Mouse (Mus musculus) cerebellum, adult 18-20 months (tissue): ENCODE data around the gene Gad1.
A peak's percentile ranks its signal among the peaks of the same experiment; 100 is the strongest.

Experiments
- DNase-seq, 2 experiments: peaks; one replicate each; pipeline ENCODE4 v3.0.0; 2021

Gene Gad1

DNA sequence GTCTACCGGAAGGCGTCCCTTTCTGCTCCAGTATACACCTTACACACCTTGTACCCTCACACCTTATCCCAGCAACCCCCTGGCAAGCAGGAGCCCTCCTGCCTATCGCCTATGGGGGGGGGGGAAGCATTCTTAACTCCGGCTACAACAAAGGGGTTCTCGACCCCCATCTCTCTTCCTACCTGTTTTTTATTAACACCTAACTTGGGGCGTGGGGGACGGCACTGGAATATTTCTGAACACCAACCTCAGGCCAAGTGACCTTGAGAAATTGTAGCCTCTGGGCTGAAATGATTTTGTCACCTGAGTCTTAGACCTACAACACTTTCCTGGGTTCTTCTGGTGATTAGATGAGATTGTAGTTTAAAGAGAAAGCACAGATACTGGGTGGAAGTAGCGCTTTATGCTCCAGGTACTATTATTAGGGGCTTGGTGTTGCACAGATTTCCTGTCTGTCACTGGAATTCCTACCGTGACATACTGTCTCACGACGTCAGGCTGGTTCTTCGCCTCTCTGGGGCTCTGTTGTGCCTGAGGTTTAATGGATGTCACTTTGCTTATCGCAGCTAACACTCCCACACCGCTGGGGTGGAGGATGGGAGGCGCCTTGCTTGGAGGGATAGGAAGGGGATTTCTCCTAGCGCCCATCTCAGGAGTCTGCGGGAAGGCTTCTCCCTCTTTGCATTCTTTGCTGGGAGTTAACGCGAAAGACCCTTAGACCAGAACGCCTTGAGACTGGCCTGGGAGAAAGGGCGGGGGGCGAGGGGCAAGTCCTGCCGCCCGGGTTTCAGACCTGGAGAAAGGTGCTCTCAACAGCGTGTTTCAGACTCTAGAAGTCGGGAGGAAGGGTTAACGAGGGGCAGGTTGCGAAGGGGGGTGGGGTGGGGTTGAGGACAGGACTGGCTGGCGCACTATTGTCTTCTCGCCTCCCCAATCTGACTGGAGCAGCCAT lies 13.1 kb downstream of the Gad1 start:
- DNase-seq = no peak

DNA sequence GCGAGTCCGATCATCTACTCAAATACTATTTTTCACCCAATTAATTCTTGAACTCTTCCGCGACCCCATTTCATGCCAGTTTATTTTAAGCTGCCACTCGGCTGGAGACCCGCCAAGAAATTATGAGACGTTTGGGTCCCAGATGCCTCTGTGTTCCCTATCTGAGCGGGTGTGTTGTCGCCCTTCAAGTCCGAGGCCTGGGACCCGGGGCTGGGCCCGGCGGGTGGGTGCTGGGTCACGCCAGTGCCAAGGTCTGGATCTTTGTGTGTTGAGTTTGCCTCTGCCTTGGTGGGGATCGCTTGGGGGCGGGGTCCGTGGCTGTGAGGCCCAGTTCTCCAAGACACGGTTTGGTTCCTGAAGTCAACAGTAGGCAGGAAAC lies 13.7 kb downstream of the Gad1 start:
- DNase-seq = no peak

DNA sequence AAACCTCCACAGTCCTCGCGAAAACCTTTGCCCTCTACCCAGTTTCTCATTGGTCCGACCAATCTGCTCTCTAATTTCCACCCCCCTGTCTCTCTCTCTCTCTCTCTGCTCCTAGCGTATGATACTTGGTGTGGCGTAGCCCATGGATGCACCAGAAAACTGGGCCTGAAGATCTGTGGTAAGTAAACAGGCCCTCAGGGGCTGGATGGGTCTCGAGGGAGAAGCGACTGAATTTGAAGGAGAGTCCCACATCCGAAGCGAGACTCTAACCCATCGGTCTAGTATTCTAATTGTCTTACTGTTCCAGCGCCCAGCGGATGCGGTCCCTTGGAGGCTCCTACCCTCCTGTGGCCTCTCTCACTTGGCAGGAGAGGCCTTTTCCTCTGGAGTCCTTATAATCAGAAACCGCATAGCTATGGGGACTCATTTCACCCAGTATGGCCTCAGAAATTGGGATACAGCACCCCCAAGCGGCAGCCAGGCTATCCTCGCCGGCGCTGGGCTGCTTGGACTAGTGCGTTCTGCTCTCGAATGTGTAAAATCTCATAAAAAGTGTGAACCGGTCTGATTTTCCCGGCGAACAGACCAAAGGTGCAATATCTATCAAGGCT lies 14.3 kb downstream of the Gad1 start:
- DNase-seq = peak; percentile 29 to 45

DNA sequence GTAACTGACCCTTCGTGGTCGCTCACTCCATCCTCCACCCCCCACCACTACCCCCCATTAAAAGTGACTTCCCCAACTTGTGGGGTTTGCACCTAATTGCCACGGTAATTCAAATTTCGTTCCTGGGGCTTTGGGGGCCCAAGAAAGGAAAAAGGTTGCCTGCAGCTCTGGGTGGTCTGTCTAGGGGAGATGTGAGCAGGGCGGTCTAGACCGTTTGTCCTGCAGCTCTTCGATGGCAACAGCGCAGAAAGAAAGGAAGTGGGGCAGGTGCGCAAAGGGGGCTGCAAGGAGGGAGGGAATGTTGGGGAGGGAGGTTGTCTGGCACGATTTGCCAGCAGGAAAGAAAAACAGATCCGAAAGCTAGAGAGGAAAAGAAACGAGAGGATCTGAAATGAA lies 14.8 kb downstream of the Gad1 start:
- no peak for DNase-seq

DNA sequence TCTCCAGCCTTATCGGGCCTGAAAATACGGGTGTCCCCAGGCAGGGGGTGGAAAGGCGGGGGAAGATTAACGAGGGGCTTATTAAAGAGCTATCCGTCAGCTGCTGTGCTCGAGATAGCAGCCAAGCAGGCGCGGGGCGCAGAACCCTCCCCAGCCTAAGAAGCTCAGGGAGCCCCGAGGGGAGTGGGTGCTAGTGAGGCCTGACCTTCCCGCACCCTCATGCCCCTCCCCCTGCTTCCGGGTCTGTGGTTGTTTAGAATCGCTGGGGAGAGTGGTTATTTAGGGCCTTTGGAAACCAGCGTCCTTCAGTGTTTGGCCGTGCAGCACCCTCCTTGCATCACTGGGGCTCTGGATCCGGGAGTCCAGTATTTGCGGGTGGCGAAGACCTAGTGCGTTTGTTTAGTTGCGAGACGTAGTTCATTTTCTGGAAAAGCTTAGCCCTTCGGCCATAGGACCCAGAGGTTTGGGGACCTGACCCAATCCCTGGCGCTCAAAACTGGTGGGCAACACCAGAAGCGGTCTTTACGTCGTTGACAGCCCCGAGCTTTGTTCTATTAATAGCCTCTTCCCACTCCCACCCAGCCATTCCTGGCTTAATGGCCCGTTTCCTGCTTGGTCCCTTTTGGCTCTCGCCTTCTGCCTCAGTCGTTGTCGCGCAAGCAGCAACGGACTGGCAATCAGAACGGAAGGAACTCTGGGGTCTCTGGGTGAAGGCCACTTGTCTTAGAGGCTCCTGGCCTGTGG lies 15.5 kb downstream of the Gad1 start:
- DNase-seq = no peak

DNA sequence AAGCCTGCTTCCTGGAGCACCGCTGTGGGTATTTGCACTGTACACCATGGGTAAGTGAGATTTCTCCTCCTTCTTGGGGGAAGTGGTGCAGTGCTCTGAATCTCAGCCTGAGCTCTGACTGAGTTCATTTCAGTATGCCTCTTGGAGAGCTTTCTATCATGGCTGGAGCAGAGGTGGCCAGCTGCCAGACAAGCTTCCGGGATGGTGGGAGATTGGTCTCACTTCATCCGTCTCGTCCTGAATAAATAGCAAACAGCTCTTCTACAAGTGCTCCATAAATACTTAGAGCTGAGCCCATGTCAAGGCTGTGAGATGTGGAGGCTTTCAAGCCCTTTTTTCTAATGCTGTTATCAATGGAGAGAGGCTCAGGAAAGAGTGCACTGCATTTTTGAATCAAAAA lies 18.8 kb downstream of the Gad1 start:
- DNase-seq = no peak

DNA sequence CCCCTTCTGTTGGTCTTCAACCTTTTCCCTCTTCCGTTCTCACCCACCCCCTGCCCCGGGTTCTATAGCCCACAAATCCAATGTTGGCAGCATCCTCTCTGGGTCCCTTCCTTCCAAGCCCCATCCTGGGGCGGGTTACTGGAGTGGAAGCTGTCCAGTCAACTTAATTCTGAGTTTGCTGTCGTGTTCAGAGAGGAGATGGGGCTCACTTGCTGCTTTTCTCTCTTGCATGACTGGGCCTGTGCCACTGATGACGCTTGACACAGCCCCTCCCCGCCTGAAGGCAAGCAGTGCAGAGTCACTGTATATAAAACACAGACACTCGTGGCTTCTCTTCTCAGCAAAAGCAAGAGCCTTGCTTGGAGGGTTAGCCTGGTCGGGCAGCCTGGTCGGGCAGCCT lies 19.4 kb downstream of the Gad1 start:
- no peak for DNase-seq

DNA sequence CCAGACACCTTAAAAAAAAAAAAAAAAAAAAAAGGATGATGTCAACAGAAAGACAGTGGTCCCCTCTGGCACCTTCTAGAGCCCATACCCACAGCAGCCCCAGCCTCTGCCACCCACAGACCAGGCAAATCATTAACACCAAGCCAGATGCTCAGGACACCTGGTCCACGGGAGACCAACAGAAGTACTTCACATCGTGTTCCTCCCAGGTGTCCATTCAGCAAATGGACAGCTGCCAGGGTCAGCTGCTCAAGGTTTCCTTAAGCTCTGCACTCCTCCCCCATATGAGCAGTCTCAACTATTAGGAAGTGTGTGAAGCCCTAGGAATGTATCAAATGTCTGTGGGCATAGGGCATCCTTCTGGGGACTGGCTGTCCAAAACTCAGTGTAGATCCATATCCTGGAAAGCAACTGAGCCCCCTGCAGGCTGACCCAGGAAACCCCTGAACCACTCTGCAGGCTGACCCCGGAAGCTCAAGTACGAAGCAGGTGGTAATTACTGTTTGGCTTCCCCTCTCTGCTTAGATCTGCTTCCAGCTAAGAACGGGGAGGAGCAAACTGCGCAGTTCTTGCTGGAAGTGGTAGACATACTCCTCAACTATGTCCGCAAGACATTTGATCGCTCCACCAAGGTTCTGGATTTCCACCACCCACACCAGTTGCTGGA lies 20.8 kb downstream of the Gad1 start:
- DNase-seq = no peak

DNA sequence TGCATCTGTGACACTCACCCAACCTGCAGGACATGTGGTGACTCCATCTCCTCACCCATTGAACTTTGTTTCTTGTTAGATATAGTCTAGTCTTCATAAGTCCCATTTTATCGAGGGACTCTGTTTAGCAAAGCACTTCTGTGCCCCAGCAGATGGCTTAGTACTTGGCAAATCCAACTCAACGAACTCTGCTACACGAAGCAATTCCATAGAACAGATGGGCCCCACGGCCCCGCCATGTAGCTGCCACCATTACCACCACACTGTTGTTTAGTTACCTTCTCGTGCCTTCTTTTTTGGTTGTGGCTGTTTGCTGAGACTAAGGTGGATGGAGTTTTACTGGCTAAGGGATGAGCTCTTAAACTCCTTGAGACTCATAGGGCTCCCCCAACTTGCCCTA lies 35.3 kb downstream of the Gad1 start:
- DNase-seq = no peak

DNA sequence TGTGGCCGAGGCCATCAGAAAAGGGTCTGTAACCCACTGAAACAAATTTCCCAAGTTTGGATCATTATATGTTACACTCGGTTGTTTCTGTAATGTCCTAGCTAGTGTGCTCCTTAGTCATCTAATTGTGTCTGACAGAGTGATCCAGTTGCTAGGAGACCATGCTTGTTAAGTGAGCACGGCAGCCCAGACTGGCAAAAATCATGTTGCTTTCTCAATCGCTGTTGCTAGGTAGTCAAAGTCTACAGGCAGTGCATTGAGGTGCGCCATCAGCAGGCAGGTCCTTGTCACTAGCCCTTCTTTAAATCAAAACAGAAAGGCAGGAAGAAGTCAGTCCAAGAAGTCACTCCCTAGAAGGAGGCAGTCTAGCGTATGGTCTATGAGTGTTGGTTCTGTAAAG lies 39.6 kb downstream of the Gad1 start:
- DNase-seq = no peak

DNA sequence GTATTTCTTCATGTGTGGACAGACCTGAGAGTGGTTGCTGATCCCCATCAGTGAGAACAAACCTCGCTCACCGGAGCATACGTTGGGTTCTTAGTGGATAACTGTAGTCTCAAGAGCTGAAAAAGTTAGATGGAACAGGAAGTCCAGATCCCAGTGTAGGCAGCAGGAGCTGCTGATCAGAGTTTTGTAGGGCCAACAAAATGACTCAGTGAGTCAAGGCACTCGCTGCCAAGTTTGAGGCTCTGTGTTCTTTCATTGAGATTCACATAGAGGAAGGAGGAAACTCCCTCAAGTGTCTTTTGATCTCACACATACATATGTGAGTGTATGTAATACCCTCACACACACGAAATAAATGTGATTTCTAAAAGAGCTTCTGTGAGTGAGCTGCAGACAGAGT lies 40.8 kb downstream of the Gad1 start:
- DNase-seq = no peak

DNA sequence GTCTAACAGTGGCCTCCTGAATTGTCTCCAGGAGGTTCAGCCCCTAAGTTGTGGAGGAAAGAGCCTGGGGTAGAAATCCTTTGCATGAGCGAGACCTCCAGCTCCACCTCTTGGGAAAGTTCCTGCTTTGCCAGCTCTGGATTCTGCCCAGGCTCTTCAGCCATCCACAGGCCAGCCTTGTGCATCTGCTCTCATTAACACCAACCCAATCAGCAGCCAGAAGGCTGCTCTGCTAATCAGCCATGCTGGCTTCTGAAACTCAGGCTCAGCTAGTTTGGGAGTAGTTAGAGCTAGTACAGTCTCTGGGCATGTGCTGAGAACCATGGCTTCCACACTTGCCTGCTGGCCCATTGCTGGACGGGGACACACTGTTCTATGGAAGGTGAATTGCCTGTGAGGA lies 43.0 kb downstream of the Gad1 start:
- DNase-seq = no peak

DNA sequence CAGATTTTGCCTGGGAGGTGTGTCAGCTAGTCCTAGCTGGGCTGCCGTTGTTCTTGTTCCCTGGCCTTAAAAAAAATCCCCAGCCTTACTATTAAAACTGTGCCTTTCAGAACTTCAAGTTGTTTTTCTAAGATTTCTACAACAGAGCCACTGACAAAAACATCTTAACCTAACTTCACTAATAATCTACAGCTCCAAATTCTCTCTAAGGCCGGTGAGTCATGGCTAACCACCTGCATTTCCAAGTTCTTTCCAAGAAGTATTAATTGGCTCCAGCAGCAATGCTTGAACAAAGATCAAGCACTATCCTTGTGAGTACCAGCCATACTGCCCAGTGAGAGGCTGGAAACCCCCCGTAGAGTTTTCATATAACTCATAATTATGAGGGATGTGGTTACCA lies 56.9 kb downstream of the Gad1 start:
- no peak for DNase-seq

DNA sequence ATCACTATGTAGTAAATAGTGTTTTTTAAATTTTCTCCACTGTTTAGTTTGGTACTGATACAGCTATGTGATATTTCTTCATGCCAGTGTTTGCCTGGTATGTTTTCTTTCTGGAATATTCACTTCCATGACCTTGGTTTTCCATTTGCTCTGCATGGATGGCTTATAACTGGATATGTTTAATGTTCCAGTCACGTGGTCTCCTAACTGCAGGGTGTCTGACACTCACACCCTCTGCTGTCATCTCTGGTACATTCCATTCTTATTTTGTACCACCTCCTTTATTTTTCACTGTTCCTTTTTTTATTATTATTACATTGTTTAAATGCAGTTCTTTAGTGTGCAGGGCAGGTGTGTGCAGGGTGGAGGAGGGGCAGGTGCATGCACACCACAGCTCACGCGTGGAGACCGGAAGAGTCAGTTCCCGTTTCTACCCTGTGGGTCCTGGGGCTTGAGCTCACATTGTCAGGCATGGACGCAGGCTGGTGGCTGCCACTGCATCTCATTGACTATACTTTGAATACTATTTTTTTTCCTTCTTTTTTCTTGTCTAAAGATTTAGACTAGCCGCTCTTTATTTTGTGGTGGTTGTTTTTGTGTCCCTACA lies 62.0 kb downstream of the Gad1 start:
- DNase-seq = no peak

DNA sequence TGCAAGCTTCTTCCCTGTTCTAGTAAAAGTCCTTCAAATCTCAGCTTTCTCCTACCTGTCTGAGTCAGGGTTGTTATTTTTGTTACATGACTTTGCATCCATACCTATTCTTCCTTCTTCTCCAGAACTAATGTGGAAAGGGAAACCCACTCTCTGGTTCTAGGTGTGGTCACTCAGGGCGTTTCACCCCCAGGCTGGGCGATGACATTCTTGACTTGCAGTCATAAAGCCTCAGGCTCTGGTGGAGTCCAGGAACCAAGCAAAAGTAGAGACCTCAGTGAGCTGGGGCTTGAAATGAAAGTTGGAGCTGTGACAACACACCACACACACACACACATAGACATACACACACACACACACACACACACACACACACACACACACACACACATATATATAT lies 63.2 kb downstream of the Gad1 start:
- no peak for DNase-seq

DNA sequence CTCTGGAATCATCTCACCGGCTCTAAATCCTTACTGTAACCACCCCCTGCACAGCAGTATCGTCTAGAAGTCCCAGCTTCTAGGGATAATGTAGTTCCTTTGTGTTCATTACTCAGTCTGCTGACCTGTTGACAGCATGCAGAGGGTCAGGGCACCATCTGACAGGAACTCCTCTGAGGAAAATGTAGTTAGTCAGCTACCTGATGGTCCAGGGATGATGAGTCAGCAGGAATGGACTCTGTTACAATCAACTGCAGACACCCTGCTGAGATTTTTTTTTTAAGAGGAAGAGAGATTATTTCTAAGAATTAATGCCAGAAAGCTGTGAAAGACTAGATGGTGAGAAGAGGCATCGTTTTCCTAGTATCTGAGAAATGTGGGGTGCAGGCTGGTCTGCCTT lies 63.7 kb downstream of the Gad1 start:
- no peak for DNase-seq

DNA sequence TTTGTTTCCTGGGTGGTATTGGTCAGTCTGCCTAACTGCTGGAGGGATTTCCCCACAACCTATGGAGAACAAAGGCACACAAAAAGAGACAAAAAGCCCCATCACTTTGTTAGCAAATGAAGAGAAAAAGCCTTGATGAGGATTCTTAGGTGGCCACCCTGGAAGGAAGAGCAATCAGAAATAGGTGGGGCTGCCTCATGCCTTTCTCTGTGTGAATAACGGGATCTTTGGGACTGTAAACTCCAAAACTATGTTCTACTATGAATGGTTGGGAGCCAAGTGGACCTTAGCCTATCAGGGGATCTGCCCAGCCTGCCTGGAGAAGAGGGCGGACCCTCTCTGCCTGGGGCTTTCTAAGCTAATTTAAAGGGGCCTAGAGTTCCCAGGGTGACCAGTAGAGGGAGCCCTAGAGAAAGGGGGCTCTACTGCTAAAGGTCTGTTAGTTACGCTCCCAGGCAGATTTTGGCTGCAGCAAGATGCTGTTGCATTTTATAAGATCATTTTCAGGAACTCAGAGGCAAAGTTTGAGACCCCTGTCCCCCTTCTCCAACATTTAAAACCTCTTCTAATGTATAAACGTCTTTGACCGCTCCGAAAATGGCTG lies 66.5 kb downstream of the Gad1 start:
- DNase-seq = no peak

DNA sequence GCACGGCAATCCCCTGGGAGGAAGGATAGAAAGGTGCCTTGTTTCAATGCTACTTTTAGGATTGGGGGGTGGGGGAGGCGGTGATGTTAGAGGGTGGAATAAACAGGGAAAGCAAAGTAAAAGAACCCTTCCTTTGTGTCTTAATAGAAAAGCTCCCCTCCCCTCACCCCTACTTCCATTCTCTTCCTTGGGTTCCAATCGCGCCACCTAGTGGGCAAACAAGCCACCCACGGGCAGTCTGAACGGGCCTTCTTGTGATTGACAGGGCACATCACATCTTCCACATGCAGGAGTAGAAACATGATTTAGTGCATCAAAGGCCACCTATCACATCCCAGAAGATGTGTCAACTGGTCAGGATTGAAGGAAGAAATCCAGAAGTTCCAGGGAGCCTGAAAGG lies 67.4 kb downstream of the Gad1 start:
- DNase-seq = peak; percentile 30 to 33

DNA sequence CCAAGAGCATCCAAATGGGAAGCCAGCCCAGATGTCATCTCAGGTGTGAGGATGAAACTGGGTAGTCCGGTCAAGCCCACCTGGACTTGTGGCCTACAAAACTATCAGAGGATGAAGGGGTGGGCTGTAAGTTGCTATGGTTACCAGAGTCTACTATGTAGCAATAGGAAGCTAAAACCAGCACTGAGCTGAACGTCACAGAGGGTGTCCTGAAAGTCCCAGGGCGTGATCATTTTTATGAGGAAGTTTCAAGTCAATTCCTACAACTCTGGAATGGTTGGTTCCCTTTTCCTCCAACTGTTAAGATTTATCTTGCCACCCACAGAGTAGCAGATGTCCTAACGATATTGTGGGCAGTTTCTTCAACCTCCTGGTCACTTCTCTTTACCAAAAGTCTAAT lies 69.4 kb downstream of the Gad1 start:
- no peak for DNase-seq

DNA sequence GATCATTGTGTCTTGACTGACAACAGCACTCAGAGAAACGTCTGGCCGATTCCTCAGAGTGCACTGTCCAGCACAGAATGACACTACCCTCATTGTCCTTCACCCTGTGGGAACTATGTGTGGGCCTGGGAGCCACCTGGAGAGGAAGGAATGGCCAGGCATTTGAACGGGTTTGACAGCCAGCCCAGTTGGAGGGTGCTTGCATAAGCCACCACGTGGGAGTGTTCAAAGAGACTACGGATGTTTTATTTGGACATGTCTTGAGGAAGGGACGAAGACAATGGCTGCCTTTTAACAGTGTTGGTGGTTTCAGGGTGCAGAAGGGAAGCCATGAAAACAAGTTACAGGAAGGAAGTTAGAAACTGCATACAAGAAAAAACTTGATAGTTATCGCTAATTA lies 72.9 kb downstream of the Gad1 start:
- DNase-seq = no peak

DNA sequence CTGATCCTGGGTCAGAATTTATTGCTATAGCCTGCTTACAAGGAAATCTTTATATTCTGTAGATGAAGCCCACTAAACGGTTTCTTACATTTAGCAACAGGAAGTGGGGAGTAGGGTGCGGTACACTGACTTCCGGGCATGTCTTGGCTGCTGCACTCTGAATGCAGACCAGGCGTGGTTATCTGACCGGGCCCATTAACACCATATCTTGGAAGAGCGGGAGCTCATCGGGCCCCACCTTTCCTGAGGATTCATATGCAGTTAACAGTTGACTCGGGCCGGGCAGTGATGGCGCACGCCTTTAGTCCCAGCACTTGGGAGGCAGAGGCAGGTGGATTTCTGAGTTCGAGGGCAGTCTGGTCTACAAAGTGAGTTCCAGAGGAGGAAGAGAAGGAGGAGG lies 75.5 kb downstream of the Gad1 start:
- DNase-seq = no peak

DNA sequence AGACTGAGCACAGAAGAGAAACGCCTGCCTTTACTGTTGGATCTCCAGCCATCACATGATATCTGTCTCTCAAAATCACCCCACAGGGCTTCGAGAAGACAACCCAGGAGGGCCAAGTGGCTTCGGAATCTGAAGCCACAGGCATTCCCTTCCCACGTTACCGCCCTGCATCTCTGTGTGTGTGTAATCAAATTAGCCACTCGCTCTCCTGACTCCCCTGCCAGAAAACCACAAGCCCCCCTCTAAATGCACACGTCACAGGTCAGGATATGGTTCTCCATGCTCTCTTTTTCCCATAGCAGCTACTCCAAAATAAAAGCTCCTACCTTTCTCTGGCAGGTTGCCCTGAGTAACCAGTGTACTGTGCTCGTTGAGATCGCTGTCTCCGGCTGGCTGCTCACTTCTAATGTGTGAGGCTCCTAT lies 76.5 kb downstream of the Gad1 start:
- no peak for DNase-seq

DNA sequence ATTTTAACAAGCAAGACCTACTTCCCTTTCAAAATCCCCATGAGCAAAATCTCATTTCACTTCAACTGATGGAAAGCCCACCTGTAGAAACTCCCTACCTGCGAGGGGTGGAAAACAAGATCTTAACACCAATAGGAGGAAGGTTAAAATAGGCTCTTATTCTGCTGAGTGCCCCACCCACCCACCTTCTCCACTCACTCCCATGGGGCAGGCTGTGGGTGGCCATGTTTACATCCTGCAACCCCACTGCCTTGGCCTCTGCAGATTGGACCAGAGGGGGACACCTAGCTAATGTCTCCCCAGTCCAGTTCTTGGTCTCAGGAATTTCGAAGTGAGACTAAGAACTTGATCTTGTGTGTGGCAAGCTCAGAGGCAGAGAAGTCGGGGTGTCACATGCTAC lies 77.0 kb downstream of the Gad1 start:
- DNase-seq = no peak
